Mouse (Mus musculus) bone marrow, adult 2 months (tissue): ENCODE data around the gene Ndufb10.

Experiments used
- CTCF ChIP-seq: fragments of 200-500 bp; IDR thresholded peaks from 2 replicates; pipeline ENCODE4 v1.5.1; 2011; ENCODE audit warnings: low read length, control low read depth; ENCODE audit not compliant: control insufficient read depth, insufficient read depth
- POLR2A ChIP-seq: fragments of 200-500 bp; IDR thresholded peaks from 2 replicates; pipeline ENCODE4 v1.6.1; 2011; ENCODE audit warnings: low read depth, mild to moderate bottlenecking, control low read depth, low read length, borderline replicate concordance; ENCODE audit not compliant: control insufficient read depth

GRCm38 (mm10) chr17:24697985-24698384 is 26.3 kb downstream of the Ndufb10 start:
- TF ChIP-seq CTCF (no peak), POLR2A (no peak)
